Mouse (Mus musculus): ENCODE measurements around the gene Cipc. TPM values are rescaled to one million over a fixed set of nuclear protein-coding genes. Genes with fewer than 3 reads are reported as not detected.

The Cipc gene
- total RNA-seq, 2 experiments from 2014 or later, result 30.9 to 34.6 TPM

DNA sequence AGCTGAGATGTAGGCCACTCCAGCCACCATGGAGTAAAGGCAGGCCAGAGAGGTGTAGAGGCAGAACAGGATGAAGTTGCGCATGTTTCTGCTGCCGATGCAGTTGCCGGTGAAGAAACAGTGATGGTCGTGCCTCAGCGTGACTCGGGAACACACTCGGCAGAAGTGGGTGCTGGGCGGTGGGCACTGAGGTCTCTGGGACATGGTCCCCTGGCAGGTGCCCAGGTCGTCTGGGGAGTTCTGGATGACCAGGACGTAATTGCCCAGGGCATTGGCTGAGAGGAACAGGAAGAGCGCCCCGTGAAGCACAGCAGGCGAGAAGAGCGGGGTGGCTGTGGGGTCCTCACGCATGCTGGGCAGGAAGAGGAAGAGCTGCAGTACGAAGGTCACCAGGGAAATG, 41.4 kb downstream of the Cipc start:
- no peak for DNase-seq (ENCODE audit: low spot score)

DNA sequence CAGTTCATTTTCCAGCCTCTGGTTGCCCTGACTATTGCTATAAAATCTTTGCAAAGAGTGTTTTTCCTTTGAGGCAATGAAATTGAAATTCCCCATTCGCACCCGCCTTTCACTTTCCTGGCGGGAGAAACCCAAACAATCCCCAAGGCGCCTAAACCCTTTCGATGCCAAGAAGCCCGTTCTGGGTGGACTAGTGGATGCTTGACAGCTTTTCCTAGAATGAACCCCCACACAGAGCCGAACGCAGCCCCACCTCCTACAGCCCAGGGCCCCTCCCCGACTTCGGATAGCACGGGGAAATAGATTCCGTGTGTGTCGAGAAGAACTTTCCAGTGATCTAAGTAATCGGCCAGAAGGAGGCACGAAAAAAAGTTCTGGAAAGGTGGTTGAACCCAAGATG, 42.5 kb downstream of the Cipc start:
- DNase-seq (ENCODE audit: low spot score), result no peak

DNA sequence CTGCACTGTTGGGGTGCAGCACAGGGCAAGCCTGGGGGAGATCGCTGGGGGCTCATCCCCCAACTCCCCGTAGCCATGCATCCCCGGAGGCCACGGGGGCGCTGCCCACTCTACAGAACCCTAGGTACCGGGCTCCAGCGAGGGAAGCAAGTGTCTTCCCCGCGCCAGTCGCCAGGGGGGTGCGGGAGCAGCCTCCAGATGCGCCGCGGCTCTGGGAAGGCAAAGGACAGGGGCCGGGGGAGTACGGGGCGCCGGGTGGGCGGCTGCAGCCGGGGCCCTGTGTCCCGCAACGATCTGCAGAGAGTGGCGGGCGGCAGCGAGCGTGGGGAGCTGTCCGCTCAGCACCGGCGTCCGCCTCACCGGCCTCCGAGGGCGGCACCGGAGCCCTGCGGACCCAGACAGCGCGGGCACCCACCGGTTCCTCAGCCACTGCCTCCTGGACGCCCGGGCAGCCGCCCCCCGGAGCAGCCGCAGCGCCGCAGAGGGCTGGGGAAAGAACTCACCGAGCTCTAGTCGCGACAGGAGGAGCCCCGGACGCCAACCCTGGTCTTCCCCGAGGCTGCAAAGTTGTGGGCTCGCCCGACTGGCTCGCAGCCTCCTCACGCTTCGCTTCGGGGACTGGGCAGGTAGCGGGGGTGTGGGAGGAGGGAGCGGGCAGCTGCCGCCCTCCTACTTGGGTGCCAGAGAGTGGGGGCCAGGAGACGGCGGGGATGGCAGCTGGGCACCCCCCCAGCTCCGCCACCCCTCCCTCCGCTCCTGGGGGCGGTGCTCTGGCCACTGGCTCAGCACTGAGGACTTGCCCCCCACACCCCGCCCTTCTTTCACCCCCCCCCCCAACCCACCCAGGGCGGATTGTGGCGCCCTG, 43.3 kb downstream of the Cipc start, which contains the start of gene Zdhhc22:
Gene Zdhhc22 (minus strand): TSS at position 541 of the 865 bp plus-strand sequence.
- no peak for DNase-seq (ENCODE audit: low spot score)

DNA sequence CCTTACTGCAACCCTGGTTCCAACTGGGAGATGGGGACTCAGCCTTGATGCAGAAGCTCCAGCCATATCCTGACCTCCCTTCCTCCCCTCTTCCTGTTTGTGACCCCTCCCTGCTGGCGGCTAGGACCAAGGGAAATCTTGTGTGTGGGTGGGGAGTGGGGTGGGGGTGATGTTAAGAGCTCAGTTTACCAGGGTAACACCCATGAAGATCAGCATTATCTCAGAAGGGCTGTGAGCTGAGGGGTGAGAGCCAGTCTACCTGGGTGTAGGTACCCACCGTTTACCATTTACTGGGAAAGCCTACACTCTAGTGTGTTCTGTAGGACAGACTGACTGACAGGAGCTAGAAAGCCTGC, 43.9 kb downstream of the Cipc start:
- DNase-seq (ENCODE audit: low spot score), result no peak

DNA sequence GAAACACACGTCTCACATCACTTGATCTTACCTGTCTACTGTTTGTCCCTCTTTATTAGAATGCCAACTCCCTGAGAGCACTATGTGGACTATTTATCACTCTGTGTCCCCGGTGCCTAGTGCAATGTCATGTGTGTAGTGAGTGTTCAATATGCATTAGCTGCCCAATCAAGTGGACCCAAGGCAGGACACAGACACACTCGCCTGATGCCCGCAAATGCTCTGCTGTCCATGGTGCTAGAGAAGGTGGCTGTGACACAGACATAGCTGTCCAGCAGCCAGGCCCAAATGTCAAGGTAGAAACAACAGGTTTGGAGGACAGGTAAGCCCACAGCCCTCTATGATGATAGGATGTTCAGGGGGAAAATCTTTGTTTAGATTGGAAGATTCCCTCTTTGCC, 47.3 kb downstream of the Cipc start:
- DNase-seq (ENCODE audit: low spot score), result no peak

DNA sequence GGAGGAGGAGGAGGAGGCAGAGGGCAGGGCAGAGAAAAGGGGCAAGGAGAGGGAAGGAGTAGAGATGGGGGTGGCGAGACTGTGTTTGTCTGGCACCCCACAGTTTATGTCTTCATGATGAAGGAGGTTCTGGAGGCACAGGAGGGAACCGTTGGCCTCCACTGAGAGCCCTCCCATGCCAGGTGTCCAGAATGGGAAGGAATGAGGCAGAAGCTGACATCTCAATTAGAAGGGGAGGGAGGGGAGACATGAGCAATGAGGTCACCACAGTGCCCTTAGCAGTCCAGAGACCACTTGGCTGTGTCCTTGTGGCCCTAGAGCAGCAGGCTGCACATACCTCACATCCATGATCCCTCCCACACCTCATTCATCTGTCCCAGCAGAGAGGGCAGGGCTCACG, 47.9 kb downstream of the Cipc start:
- DNase-seq (ENCODE audit: low spot score), result no peak

DNA sequence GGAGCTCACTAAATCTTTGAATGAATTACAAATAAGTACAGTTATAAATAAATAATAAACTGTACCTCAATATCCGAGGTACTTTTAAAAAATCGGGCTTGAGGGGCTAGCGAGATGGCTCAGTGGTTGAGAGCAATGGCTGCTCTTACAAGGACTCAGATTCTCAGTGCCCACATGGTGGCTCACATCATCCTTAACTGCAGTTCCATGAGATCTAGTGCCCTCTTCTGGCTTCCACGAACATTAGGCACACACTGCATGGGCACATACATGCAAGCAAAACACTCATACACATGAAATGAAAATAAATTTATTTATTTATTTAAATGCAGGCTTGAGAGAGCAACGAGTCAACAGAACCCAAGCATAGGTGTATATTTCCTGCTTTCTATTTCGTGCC, 49.1 kb downstream of the Cipc start:
- DNase-seq (ENCODE audit: low spot score), result no peak

DNA sequence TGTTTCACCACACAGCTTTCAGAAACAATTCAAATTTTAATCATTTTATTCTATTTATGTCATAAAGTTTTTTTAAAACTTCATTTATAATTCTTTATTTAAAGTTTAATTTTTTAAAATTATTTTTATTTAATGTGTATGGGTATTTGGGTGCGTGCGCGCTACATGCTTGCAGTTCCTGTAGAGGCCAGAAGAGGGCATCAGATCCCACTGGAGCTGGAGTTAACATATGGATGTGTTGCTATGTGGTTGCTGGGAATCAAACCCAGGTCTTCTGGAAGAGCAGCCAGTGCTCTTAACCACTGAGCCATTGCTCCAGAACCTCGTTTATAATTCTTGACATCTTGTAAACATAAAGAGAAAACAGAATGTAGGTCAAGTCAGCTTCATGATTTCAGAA, 51.9 kb downstream of the Cipc start:
- DNase-seq (ENCODE audit: low spot score), result no peak

DNA sequence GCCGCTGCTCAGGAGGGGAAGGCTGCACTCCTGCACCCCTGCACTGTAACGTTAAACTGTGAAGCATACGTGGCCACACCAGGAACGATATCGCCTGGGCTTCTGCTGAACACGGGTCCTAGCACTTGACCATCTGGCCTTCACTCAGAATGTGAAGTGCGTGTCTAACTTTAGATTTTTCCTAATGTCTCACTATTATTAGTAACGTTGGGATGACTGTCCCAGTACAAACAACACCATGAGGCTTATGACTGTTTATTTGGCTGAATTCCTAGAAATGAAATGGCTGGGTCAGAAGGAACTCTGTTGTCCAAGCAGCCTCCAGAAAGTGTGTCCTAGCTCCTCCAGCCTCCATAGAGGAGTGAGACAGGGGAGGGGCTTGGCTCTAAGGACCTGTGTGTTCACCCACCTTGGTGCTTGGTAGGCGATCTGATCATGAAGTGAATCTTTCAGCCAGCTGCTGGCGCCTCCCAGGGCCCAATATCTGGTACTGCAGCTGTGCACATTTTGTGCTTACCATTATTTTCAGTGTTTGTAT, 52.5 kb downstream of the Cipc start:
- peak; percentile 78 for DNase-seq (ENCODE audit: low spot score)

DNA sequence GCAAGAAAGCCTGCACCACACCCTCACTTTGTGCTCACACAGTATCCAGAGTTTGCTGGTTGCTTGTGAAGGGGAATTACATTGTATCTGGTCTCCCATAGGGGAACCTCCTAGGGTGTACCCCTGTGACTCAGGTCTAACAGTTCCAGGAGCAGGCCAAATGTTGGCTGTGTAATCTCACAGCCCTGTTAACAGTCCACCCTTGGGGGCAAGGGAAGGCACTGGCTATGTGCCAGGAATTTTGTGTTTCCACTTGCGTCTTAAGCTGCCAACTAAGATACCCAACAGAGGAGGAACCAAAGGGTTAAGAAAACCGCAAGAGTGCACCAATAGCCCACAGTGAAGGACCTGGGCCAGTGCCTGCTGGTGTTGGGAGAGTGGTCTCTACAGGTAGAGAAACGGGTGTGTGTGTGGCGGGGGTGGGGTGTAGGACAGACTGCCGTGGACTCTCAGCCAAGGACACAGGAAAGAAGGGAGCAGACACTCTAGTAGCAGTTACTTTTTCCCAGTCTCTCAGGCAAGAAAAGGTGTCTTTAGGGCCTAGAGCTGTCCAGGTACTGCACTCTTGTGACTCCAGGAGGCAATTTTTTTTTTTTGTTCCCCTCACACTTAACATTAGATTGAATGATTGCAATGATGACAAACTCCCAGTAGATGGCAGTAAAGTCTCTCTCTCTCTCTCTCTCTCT, 53.5 kb downstream of the Cipc start:
- no peak for DNase-seq (ENCODE audit: low spot score)

DNA sequence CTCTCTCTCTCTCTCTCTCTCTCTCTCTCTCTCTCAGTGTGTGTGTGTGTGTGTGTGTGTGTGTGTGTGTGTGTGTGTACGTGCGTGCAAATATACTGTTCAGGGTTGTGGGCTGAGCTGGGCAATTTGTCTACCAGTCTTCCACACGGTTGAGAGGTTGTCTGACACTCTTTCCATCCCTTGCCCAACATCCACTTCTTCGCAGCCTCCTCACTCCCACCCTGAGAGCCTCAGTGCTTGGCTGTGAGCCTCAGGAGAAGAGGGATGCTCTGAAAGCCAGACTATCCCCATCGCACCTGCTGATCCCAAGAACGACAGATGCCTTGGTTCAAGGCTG, 54.0 kb downstream of the Cipc start:
- no peak for DNase-seq (ENCODE audit: low spot score)

DNA sequence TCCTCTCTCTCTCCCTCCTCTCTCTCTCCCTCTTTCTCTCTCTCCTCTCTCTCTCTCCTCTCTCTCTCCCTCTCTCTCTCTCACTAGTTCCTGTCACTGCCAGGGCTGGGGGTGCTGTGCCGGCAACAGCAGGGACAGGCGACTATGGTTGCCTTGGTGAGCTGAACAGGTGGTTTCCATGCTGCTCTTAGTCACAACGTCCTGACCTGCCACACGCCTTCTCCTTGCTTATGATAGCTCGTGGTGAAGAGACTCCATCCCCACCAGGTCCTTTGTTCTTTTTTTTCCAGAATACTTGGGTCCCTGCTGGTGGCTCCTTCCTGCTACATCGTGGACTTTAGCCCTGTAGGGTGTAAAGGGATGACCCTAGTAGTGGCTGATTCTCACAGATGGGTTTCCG, 55.4 kb downstream of the Cipc start:
- DNase-seq (ENCODE audit: low spot score), result no peak

DNA sequence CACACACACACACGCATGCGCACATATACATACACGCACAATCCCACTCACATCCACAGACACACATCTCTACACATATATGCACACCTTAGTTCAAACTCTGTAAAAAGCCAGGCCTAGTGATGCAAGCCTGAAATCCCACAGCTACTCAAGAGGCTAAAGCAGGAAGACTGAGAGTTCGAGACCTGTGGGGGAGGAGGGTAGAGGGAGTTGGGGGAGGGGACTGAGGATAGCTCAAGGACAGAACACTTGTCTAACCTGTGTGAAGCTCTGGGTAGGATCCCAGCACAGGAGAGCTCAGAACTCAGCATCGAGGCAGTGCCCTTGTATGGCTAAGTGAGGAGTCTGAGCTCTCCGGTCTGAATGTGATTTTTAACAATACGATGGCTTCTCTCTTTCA, 56.0 kb downstream of the Cipc start:
- DNase-seq (ENCODE audit: low spot score), result no peak

DNA sequence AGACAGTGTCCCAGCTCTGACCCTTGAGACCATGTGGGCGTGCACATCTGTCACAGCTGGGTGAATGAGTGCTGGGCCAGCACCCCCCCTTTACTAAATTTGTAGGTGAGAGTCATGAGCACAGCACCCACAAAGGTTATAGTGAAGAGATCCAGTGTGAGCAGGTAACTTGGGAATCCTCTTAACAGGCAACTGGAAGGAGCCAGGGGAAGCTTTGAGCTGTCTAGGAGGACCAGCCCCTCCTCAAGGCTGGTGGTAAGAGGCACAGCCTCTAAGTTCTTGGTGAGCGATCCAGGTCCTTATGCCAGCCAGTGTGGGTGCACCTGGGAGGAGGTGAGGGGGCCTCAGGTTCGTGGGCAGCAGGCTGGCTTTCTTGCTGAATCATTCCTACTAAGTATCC, 56.8 kb downstream of the Cipc start:
- no peak for DNase-seq (ENCODE audit: low spot score)

DNA sequence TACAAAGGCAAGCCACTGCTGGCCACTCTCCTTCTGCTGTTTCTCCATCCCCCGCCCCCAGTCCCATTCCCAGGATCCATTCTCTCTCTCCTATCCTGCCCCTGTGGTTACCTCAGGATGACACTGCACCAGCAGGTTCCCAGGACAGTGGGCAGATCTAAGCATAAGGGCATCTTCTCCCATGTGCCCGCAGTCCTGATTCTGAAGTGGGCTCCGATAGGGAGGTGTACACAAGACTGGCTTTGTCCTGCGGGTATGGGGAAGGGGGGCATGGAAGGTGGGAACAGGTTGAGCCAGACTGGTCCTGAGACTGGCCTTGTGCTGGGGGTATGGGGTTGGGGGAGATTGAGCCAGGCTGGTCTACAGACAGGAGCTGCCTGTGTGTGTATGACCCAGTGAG, 57.8 kb downstream of the Cipc start:
- no peak for DNase-seq (ENCODE audit: low spot score)

Other genes starting within 250 kb of the Cipc start
- gene Angel1, start 220.6 kb upstream of the Cipc start, total RNA-seq (2021), result 1 to 10 TPM; 4.2 TPM
- not detected for gene Lrrc74a, start 212.7 kb upstream of the Cipc start, total RNA-seq (2021)
- gene Irf2bpl, start 62.2 kb upstream of the Cipc start, total RNA-seq (2021), result 10 to 100 TPM; 20.3 to 24.8 TPM
- gene Zdhhc22, start 43.4 kb downstream of the Cipc start, total RNA-seq (2021), result not detected
- gene Tmem63c, start 74.3 kb downstream of the Cipc start, total RNA-seq (2021), result not detected
- not detected for gene Ngb, start 155.5 kb downstream of the Cipc start, total RNA-seq (2021)
- gene Gstz1, start 200.1 kb downstream of the Cipc start, total RNA-seq (2021), result 10 to 100 TPM; 35.6 to 42.6 TPM
- gene Pomt2, start 200.9 kb downstream of the Cipc start, total RNA-seq (2021), result 1 to 10 TPM; 4.1 to 5.3 TPM